Mouse (Mus musculus) testis, adult 2 months (tissue): ENCODE results near the gene Slc30a6.

ENCODE experiments used
- CTCF ChIP-seq: fragments of 200-500 bp; IDR thresholded peaks from 2 replicates; pipeline ENCODE4 v1.5.1; 2012; ENCODE audit warnings: low read depth, mild to moderate bottlenecking, inconsistent platforms, low read length, moderate library complexity; ENCODE audit not compliant: control insufficient read depth, insufficient read depth, insufficient replicate concordance
- POLR2A ChIP-seq: fragments of 200-500 bp; IDR thresholded peaks from 2 replicates; pipeline ENCODE4 v1.6.1; 2012; ENCODE audit warnings: low read depth, mild to moderate bottlenecking, inconsistent platforms, low read length, moderate library complexity; ENCODE audit not compliant: control insufficient read depth

- TF ChIP-seq CTCF (no peak), POLR2A (no peak)
These were observed 29.1 kb downstream of the Slc30a6 start for GRCm38 (mm10) chr17:74424401-74425005.
